Mouse (Mus musculus) right cerebral cortex, adult 2 months (tissue): ENCODE data around the gene Pgrmc2.

Source experiments
- DNase-seq, 2 experiments: peaks; one replicate each; pipeline ENCODE4 v3.0.0; 2021 to 2022; ENCODE audit warnings: low spot score in 2 of 2

The Pgrmc2 gene

DNA sequence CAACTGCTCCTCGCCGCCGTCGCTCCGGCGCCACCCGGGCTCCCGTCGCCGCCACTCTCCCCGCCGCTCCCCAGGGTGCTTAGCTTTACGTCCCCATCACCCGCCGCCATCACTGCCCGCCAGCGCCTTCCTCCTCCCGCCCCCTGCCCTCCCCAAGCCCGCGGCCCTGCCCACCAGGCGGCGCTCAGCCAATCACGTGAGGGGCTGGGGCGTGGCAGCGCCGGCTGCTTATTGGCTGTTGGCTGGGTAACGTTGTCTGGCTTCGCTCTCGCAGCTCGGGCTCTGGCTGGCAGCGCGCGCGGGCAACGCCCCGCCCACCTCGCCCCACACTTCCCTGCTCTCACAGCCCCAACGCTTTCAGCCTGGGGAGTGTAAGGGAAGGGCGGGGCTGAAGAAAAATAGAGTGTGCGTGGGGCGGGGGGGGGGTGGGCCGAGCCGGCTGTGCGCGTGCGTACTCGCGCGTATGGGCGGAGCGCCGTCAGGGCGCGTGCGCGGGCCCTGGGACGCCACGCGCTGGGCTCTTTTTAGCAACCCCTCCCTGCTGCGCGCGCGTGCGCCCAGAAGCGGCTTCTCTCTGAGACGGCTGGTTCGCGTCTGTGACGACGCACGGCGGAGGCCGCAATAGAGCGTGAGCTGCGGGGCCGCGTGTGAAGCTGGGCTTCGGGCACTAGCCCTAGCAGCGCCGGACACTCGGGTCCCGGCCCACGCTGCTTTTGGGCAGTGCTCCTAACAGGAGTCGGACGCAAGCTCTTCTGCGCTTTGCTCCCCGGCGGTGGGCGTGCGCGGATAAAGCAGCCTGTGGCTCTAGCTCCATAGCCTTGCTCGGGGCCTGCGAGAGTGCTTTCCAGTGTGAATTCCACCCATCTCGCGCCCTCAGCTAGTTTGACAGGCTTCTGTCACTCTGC is at the start of gene Pgrmc2:
TSS of gene Pgrmc2 (minus strand) at position 162 of the 905 bp plus-strand sequence.
- DNase-seq = peak; percentile 96 to 97

DNA sequence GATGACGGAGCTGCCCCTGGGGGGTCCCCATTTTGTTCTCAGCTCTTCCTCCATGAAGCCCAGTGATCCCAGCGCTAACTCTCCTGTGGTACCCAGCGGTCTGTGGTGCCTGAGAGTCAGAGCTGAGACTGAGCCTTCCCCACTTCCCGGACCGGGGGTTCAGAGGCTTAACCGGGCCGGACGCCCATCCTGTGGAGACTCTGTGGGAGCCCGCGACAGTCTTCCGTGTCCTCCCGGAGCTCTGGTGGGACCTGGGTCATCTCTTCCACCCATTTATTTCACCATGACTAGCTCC is 41.1 kb upstream of the Pgrmc2 start:
- DNase-seq = no peak

DNA sequence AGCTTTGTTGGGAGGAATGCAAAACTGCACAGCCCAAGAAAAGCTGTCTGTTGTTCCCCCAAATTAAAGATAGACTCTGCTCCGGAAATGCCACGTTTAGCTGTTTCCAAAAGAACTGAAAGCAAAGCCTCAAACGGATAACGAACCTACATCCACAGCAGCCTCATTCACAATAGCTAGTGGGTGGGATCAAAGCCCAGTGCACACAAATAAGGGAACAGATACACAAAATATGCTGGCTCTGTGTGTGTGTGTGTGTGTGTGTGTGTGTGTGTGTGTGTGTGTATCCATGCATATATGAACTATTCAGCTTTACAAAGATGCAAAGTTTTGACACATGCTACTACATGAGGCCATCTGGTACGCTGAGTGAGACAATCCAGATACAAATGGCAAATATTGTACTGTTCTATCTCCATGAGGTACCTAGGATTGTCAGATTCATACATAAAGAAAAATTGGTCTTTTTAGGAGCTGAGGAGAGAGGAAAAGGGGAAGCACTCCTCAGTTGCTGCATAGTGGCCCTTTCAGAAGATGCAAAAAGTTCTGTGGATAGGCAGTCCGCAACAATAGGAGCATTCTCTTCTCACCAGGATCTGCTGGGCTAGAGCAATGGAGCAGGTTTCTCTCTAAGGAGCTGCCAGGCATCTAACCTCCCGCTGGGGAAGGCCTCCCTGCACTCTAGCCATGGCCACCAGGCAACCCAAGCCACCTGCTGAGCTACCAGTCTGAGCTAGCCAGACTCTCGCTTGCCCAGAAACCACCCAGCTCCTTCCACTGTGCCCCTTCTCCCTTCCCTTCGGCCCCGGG is 40.5 kb upstream of the Pgrmc2 start:
- DNase-seq = no peak

DNA sequence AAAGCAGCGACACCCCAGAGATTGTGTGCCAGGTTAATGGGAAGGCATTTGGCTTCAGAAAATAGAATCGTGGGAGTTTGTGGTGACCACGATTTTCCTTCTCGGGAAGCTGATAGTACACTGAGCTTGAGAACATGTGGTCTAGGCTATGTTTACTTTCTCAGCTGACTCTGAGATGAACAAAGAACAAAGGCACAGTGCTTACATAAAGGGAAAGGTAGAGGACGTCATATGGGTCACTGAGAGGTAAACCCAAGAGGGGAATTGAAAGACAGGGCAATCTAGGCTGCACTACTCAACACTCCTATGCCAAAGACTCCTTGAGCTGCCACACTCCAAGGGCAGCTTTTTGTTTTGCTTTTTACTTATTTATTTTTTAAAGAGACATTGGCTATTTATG is 35.3 kb upstream of the Pgrmc2 start:
- DNase-seq = no peak

DNA sequence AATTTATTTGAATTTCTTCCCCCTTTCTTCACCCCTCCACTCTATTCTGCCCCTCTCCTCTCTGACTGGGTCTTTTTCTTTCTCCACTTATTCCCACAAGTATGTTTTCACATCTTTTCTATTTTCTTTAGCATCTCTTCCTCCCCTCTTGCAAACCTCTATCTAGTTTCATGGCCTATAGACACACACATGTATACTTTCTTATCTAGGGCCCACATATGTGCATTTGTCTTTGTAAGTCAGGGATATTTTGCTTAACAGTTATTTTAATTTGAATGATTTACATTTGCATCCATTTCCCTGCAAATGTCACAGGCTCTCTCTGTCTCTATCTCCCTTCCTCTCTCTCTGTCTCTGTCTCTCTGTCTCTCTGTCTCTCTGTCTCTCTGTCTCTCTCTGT is 34.6 kb upstream of the Pgrmc2 start:
- DNase-seq = no peak

DNA sequence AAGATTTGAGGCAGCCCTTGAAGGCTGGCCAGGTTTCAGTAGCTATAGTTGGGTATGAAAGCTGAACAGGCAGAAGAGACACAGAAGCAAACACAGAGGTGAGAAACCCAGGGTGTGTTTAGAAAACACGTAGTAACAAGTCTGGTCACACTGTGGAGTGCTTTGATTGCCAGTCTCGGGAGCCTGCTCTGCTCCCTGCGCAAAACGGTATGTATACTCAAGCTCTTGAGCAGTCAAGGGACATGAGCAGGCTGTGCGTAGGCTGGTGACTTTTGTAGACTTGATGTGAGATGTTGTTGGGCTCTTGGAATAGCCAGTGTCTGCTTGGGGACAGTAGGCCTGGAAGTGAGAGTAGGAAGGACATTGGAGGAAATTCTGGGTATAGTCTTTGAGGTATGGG is 30.3 kb upstream of the Pgrmc2 start:
- peak; percentile 25 to 34 for DNase-seq

DNA sequence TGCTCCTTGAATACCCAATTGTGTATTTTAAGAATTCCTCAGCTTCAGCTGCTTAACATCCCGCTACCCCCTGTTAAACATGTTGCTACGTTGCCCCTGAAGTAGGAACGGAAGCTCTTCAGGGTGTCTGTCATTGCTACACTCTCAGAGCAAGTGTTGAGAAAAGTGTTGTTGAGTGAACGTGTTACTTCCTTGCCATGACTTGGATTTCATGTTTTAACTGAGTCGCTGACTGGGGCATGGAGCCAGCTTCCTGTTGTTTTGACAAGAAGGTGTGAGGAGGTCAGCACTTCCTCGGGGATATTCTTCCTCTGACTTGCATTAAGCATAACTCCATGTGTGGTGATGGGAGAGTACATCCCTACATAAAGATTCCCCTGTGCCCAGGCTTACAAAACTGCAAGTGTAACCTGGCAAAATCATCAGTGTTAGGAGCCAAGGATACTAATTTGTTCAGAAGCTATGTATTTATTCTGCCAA is 25.5 kb upstream of the Pgrmc2 start:
- DNase-seq = no peak

DNA sequence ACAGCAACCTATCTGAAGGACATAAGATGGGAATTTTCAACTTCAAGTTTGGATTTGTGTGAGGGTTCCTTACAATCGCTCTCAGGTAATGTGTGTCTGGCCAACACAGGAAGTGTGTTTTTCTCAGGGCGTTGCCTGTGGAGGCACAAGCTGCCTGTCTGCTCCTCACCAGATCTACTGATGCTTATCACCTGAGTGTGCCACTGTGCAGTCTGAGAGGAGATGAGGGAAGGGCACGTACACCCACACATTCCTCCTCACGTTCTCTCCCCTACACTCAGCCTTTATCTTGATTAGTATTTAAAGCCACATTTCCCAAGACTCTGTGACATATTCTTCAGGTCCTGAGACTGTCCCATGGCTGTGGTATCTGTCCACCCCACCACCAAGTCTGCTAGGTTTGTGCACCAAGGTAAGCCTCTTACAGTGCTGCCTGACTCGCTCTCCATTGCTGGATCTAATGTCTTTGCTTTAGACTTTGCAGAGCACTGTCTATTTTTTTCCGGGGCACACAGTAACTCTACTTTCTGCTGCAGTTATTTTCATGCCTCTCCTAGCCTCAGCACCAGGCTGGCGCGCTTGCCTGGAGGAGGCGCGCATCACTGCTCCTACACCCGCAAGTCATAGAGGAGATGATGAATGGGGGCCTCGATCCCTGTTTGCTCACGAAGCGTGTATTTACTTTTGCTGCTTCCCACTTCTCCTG is 24.9 kb upstream of the Pgrmc2 start:
- DNase-seq = peak; percentile 26 to 38

DNA sequence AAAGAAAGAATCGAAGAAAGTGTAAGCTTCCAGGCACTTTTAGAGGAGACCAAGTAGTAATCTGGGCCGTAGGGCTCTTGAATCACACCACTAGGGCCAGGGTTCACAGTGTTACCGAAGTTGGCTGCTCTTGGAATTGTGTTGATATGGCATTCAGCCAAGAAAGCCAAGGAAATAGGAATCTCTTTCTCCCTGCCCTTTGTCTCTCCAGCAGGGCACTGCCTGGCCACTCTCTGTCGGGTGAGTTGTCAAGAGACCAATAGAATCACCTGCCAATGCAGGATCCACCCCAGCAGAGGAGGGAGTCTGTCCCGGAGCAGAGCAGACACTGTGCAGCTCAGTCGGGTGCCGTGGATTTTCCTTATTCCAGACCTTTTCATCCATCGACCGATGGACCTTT is 19.1 kb upstream of the Pgrmc2 start:
- no peak for DNase-seq

DNA sequence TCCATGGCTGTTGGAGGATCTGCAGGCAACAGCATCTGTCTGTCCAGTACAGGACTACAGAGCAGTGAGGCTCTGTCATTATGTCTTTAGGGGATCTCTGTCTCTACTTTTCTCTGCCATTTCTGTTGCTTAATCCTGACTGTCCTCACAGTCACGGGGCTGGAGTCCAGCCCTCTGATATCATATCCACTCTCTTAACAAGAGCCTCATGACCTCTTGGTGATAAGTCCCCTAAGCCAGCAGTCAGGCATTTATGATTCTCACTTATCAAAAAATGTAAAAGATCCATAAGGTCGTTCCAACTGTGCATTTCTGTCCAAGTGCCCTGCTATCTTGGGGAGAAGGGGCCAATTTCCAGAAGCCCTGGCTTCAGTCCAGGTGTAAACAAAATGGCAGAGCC is 17.3 kb upstream of the Pgrmc2 start:
- no peak for DNase-seq

DNA sequence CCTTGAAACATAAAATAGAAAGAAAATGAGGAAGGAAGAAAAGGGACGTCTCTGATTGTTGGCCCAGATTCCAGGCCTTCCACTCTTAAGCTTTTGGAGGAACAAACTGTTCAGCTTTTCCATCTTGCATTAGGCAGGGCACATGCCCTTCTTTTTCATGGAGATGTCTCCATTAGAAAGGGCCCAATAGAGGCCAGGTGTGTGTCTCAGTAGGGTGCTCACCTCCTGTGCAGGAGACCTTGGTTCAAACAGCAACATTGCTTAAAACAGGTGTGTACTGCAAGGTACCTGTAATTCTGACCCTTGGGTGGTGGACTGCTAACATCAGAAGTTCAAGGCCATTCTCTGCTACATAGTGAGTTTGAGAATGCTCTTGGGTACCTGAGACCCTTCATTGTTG is 16.8 kb upstream of the Pgrmc2 start:
- DNase-seq = no peak

DNA sequence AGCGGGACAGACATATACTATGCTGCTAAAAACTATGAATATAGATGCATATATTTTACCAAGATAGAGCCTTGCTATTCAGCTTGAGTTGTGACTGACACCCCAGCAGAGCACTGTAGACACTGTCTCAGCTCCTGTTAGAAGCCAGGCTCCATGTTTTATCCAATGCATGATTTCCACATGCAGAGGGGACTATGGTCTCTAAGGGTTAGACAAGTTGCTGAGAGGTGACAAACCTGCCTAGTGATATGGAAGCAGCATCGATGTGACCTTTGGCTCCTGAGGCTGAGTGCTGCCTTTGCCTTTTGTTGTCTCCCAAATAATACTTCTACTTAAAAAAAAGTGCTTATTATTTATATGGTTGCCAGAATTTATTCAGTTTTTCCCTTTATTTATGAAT is 10.4 kb upstream of the Pgrmc2 start:
- DNase-seq = no peak

DNA sequence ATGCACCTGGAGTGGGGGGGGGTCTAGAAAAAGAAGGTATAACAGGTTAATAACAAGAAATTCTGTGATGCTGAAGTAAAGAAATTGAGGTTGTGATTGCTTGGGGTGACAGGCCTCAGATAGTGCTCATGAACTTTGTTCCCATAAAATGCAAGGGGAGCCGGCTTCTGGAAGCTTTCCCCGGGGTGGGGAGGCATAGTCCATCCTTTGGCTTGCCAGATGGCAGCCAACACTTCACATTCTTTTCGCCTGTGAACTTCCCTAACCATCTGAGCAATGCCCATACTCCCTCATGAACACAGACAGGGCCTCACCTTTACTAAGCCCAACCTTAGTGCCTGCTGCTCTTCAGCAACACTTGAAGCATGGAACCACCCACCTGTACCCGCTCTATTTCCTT is 9.5 kb upstream of the Pgrmc2 start:
- DNase-seq = no peak

DNA sequence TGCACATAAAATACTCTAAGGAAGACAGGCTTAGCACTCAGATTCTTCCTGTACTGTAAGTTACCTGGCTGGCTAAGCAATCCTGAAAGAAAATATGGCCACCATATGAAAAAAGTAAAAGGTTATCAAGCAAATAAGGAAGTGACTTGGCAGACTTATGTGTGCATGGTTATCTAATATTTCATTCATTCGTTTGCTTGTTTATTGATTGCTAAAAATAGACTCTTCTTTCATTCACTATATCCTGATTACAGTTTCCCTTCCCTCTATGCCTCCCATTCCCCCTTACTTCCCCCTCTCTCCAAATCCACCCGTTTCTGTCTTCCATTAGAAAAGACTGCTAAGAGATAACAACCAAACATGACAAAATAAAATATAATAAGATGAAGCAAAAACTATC is 8.0 kb upstream of the Pgrmc2 start:
- no peak for DNase-seq

DNA sequence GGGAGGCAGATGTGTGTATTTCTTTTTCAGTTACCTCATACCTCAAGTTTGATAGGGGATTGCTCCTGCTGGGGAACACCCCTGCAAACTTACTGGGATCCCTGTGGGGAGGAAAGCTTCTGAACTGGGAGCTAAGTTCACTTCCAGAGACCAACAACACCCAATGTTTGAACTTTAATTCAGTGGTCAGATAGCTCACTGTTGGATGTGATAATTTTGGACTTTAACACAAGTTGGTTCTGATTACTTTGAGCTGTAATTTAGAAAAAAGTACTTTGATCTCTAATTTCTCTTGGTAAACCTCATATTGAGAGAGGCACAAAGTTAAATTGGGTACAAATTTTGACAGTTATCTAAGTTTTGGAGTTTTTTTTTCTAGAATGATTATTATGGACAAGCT is 4.2 kb upstream of the Pgrmc2 start:
- no peak for DNase-seq

DNA sequence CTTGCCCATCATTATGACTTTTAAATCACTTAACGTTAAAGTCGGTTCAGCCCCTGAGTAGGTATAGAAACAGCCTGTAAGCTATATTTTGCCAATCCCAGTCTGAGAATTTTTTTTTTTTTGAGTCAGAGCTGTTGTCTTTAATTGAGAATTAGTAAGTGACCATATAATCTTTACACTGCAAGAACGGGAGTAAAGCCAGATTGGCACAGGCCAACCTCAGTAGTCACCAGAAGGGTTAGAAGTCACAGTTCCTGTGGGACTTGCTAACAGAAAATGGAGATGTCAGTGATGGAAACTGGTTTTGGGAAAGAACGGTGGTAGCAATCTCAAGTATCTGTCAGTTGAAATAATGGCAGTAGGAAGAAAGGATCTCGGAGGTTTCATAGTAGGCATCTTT is 1.6 kb upstream of the Pgrmc2 start:
- no peak for DNase-seq

DNA sequence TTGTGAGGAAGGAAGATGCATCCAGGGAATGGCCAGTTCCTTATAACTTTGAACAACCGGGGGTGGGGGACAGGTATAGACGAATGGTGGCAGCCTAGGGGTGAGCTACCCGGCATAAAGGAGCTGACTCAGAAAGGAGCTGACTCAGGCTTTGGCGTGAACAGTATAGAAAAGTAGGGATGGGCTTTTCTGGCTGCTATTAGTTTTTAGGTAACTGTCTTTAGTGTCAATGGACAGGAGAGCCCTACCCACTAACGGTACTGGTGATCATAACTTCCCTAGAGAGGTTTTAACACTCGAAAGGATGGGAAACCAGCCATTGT is 905 bp upstream of the Pgrmc2 start:
- DNase-seq = no peak

DNA sequence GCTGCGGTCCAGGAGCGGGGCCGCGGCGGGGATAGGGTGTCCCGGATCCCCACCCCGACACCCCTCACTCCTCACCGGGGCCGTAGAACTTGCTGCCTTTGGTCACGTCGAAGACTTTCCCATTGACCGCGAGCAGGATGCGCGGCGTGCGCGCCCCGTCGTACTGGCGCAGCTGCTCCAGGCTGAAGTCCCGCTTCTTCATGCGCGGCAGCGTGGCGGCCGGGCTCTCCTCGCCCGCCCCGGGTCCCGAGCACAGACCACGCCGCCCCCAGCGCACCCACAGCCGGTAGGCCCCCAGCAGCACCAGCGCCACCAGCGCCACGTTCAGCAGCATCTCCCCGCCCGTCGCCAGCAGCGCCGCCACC is 344 bp downstream of the Pgrmc2 start:
- DNase-seq = no peak

DNA sequence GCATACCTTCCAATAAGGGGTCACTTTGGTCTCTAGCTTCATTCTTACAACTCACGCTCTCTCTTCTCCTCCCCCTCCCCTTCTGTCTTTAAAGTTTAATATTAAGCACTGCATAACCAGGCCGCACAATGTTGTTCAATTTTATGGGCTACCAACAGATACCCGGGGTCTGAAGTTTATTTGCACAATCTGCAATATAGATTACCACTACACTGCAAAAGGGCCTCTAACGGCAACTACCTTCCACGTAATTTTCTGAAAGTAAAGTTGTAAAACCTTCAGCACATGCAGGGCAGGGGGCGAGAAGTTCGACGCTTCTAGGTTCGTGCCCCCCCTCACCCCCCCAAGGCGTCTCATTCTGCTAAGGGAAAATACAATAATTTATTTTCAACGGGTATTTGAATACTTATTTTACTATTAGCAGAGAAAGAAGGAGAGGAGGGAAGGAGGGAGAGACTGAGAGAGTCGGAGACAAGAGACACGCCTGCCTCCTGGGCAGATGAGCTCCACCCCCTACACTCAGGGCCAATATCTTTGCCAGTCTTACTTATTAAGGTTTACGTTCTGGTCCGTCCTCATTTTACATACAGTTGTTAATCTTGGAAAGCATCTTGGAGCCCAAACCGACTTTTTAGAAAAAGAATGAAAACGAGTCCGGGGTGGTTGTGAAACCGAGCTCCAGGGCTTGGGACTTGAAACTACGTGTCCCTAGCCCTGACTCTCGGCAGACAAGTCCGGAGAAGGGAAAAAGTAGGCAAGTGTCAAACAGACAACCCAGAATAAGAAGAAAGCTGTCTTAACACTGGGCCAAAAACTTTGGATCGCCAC is 1.2 kb downstream of the Pgrmc2 start:
- DNase-seq = peak in 1 of 2 experiments; percentile 10

DNA sequence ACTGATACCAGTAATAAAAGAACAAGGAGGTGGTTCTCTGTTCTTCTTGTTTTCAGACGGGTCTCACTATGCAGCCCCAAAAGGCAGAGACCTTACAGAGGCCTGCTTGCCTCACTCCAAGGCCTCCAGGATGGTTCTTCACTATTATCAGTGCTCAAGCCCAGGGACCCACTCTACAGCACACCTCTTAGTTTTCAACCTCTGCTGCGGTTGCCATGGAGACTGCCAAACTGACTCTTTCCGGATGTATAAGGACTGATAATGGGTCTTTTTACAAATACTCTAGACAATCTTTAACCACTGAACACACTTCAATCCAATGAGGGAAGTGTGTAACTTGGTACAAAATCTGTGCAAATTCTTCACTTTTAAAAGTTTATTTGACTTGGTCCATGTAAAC is 2.1 kb downstream of the Pgrmc2 start:
- DNase-seq = no peak

DNA sequence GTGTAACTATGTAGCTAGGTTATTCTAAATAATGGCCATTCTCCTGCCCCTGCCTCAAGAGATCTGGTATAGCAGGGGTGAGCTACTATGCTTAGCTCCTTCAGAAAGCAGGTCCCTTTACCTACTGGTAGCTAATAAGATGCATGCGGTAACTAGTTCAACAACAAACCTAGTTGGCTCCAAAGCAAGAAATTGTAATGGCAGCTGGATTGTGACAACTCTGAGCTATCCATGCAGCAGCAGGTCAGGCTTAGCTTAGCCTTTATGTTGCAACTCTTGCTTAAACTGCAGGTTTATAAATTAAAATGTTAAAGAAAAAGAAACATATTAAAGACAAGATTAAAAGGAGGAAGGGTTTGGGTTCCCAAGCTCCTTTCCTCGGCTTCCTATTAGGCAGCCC is 4.2 kb downstream of the Pgrmc2 start:
- DNase-seq = no peak

DNA sequence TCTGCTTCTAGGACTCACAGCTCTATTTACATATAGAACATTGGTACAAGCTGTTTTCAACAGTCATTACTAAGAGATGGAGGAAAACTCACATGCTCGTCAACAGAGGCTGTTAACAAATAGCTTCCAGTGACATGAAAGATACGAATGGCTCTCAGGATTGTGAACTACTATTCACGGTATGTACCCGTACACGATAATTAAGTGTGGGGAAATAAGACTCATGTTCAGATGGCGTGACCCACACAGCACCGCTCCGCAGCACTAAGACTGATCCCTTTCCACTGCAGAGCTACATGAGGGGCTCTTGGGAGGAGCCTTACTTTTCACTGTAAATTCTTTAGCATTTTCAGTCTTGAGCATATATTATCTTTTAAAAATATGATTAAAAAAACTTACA is 7.5 kb downstream of the Pgrmc2 start:
- DNase-seq = no peak
